Mouse (Mus musculus) cerebellum, adult 18-20 months (tissue): ENCODE measurements around the gene Tmed9.
"Not testable (repeated sequence)": the region's sequence is repeated elsewhere in the genome, so short reads cannot be mapped to it uniquely, and the experiment has no call there.

Experiments used
- DNase-seq, 2 experiments: peaks; one replicate each; pipeline ENCODE4 v3.0.0; 2021

Gene Tmed9

GRCm38 (mm10) chr13:55567949-55568348 lies 5.6 kb upstream of the Tmed9 start:
- DNase-seq = no peak

GRCm38 (mm10) chr13:55568524-55568923 lies 5.0 kb upstream of the Tmed9 start:
- not testable (repeated sequence) for DNase-seq

- DNase-seq = peak; percentile 29 to 36
Measured at GRCm38 (mm10) chr13:55569726-55570285, 3.7 kb upstream of the Tmed9 start.

GRCm38 (mm10) chr13:55570286-55570973 lies 3.1 kb upstream of the Tmed9 start:
- peak in 1 of 2 experiments; percentile 55 for DNase-seq

GRCm38 (mm10) chr13:55571027-55571751 lies 2.3 kb upstream of the Tmed9 start, which contains the start of gene Fam193b:
TSS of gene Fam193b (minus strand) at chr13:55571120.
- peak; percentile 94 to 98 for DNase-seq

- DNase-seq = no peak
Measured at GRCm38 (mm10) chr13:55571977-55572376, 1.6 kb upstream of the Tmed9 start.

GRCm38 (mm10) chr13:55574321-55574720 lies 789 bp downstream of the Tmed9 start:
- no peak for DNase-seq

- no peak for DNase-seq
Measured at GRCm38 (mm10) chr13:55575932-55576331, 2.4 kb downstream of the Tmed9 start.

DNA sequence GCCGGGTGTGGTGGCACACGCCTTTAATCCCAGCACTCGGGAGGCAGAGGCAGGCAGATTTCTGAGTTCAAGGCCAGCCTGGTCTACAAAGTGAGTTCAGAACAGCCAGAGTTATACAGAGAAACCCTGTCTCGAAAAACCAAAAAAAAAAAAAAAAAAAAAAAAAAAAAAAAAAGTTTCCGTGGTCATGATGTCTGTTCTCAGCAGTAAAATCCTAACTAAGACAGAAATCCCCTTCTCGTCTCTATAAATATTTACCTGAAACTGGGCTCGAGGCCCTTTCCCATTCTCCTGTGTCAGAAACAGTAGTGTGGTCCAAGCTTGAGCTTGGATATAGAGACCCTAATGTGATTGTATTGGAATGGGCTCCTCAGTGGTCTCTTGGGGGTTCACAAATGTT lies 3.3 kb downstream of the Tmed9 start:
- DNase-seq = not testable (repeated sequence)

DNA sequence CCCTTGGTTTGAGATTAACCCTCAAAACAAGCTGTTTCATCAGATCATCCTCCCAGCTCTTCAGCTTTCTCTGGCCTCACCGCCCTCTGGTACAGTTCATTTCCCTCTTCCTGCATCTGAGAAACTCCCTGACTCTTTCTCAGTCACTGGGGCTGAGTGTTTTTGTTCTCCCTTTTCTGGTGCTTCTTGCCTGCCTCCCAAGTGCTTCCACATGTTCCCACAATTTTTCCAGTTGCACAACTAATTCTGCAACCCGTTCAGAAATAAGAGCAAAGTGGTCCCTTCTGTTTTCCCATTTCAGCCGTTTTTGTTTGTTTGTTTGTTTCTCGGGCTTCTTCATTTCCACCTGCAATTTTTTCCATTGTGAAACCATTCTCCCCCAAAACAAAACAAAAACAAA lies 4.6 kb downstream of the Tmed9 start:
- no peak for DNase-seq

GRCm38 (mm10) chr13:55591961-55592490 lies 18.5 kb downstream of the Tmed9 start:
- DNase-seq = no peak

GRCm38 (mm10) chr13:55592512-55593253 lies 19.2 kb downstream of the Tmed9 start:
- peak; percentile 97 to 98 for DNase-seq

GRCm38 (mm10) chr13:55593254-55593747 lies 19.8 kb downstream of the Tmed9 start:
- DNase-seq = no peak

GRCm38 (mm10) chr13:55595375-55595774 lies 21.8 kb downstream of the Tmed9 start:
- DNase-seq = peak; percentile 52 to 56

DNA sequence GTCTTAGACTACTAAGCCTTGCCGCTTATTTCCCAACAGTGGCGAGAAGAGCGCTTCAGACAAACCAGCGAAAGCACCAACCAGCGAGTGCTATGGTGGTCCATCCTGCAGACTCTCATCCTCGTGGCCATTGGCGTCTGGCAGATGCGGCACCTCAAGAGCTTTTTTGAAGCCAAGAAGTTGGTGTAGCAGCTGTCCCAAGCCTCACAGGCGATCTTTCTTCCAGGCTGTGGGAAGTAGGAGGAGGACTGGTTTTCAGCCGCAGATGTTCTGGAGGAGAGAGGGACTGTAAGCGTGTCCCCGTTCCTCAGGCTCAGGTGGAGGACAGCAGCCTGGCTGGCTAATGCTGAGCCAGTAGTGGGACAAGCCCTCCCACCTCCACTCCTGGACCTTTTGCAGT lies 23.3 kb downstream of the Tmed9 start:
- DNase-seq = no peak

GRCm38 (mm10) chr13:55599566-55600540 lies 26.3 kb downstream of the Tmed9 start, which contains the start of gene B4galt7:
TSS of gene B4galt7 (plus strand) at chr13:55599896.
- peak; percentile 83 to 89 for DNase-seq

DNA sequence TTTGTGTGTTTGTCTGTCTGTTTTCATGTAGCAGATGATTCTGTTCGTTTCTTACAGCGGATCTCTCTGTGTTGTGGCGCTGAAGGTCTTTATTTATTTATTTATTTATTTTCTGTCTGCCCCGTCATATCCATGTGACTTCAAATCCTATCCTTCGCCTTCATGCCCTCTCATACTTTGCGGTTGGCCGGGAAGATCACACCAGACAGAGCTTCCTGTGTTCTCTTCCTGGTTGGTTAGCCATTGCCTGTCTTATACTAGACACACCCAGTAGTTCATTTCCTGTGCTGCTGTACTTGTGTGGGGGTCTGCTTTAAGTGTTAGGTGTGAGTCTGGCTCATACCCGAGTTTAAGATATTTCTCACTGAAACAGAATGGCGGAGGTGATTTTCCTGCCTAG lies 27.1 kb downstream of the Tmed9 start:
- no peak for DNase-seq

- DNase-seq = peak; percentile 84 to 88
Measured at GRCm38 (mm10) chr13:55601611-55602010, 28.1 kb downstream of the Tmed9 start.

DNA sequence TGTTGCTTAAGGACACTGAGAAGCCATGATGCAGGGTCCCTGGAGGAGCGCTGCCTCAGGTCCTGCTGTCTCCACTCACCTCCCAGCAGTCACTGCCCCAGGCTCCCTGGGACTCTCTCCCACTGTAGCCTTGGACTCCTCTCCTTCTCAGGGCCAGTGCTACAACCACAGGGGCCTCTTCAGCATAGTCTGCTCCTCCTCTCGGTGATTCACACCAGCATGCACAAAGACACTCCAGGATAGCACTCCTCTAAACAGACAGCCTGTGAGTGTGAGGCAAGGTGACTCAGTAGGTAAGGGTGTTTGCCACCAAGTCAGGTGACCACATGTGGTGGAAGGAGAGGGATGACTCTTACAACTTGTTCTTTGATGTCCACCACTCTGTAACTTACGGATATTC lies 31.1 kb downstream of the Tmed9 start:
- DNase-seq = no peak

- DNase-seq = no peak
Measured at GRCm38 (mm10) chr13:55606899-55607623, 33.5 kb downstream of the Tmed9 start.

GRCm38 (mm10) chr13:55607624-55608006 lies 34.1 kb downstream of the Tmed9 start:
- no peak for DNase-seq
